Mouse (Mus musculus): ENCODE results near the gene Cluap1. TPM values are rescaled to one million over a fixed set of nuclear protein-coding genes. Genes with fewer than 3 reads are reported as not detected.
A peak's percentile ranks its signal among the peaks of the same experiment; 100 is the strongest.
"Not testable (repeated sequence)": the region's sequence is repeated elsewhere in the genome, so short reads cannot be mapped to it uniquely, and the experiment has no call there.

Gene Cluap1
- polyA plus RNA-seq, 1 experiment from 2014 or later: 14.2 TPM

DNA sequence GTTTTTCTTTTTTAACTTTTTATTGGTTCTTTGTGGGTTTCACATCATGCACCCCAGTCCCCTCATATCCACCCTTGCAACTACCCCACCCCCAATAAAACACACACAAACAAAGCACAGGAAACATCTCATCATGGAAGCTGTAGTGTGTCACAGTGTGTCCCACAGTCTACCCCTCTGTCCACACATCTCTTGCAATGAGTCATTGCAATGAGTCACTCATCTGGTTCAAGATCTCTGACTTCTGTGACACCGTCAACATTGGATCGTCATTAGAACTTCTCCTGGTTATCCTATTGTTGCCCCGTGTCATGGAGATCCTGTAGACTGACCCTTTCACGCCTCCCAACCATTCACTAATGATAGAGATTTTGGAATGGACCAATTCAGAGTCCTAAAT, 26.1 kb downstream of the Cluap1 start:
- Histone ChIP-seq H3K4me1 (replicated peaks) (no peaks in the 10 kb centered on the region), H3K27me3 (no peaks in the 10 kb centered on the region), H3K27ac (no peak overlapping the region), H3K9ac (no peak overlapping the region), H3K4me2 (no peak overlapping the region), H3K4me3 (no peak overlapping the region), H3K36me3 (peaks cover 36% of the 10 kb centered on the region), H3K9me3 (replicated peaks) (no peaks in the 10 kb centered on the region)
- no peak for ATAC-seq (replicated peaks; ENCODE audit: insufficient number of reproducible peaks, insufficient read depth, low FRiP score, low read depth)
- 79% methylated on average over 4 of the region's 4 CpGs for WGBS

DNA sequence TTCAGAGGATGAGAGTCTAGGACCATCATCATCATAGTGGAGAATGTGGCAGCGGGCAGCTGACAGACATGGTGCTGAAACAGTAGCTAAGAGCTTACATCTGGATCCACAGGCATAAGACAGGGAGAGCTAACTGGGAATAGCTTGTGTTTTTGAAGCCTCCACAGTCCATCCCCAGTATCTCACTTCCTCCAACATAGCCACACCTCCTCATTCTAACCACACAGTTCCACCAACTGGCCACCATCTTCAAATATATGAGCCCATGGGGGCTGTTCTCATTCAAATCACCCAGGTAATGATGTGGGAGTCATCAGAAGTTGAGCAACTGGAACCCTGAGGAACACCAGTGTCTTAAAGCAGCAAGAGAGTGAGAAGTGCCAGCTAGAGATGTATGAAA, 42.5 kb downstream of the Cluap1 start:
- no peaks in the 10 kb centered on the region for H3K36me3 ChIP-seq
- ATAC-seq (replicated peaks; ENCODE audit: insufficient number of reproducible peaks, insufficient read depth, low FRiP score, low read depth): no peak
- WGBS: 73% methylated on average over 1 of the region's 1 CpGs
- H3K9me3 ChIP-seq (replicated peaks): no peaks in the 10 kb centered on the region
- H3K9ac ChIP-seq: no peak overlapping the region
- no peak overlapping the region for H3K4me3 ChIP-seq
- H3K27ac ChIP-seq: no peak overlapping the region
- H3K27me3 ChIP-seq: no peaks in the 10 kb centered on the region
- H3K4me1 ChIP-seq (replicated peaks): no peaks in the 10 kb centered on the region
- no peak overlapping the region for H3K4me2 ChIP-seq

DNA sequence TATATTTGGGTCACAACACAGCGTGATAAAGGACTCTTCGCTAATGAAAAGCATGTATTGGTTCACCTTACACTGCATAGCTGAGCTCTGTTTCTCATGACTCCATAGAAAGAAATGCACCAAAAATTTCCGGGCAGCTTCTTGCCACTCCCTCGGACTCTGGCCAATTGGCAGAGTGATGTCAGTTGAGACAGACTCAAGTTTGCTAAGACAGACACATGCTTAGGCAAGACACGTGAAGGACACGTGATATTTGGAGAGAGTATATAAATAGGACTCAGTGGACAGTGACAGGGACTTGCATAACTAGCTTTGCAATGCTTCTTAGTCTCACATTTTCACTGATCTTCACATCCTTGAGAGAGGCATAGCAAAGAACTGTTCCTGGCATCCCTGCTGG, 47.8 kb downstream of the Cluap1 start:
- WGBS: 75% methylated on average over 6 of the region's 6 CpGs
- Histone ChIP-seq H3K9me3 (replicated peaks) (no peaks in the 10 kb centered on the region), H3K4me2 (no peak overlapping the region), H3K27me3 (no peaks in the 10 kb centered on the region), H3K36me3 (no peaks in the 10 kb centered on the region), H3K4me3 (no peak overlapping the region), H3K27ac (no peak overlapping the region), H3K4me1 (replicated peaks) (peaks cover 5% of the 10 kb centered on the region), H3K9ac (no peak overlapping the region)
- no peak for ATAC-seq (replicated peaks; ENCODE audit: insufficient number of reproducible peaks, insufficient read depth, low FRiP score, low read depth)

DNA sequence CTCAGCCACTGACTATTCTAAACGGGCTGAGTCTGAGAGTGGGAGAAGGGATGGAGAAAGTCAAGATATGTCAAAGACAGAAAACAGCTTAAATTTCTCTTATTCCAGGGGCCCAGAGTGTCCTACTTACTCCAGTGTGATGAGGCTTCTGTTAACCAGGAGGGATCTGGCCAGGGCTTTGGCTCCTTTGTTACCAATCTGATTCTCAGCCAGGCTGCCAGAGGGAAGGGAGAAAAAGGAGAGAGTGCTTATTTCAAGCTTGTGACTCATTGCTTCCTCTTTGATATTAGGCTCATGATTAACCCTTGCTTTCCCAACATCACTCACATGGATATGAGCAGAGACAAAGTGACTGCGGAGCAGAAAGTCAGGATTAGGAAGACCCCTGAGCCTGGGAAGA, 50.7 kb downstream of the Cluap1 start:
- Histone ChIP-seq H3K4me1 (replicated peaks) (peaks cover 5% of the 10 kb centered on the region), H3K4me2 (no peak overlapping the region), H3K4me3 (no peak overlapping the region), H3K36me3 (no peaks in the 10 kb centered on the region), H3K9ac (no peak overlapping the region), H3K27me3 (no peaks in the 10 kb centered on the region), H3K9me3 (replicated peaks) (no peaks in the 10 kb centered on the region), H3K27ac (no peak overlapping the region)
- 33% methylated on average over 2 of the region's 2 CpGs for WGBS
- ATAC-seq (replicated peaks; ENCODE audit: insufficient number of reproducible peaks, insufficient read depth, low FRiP score, low read depth): no peak

DNA sequence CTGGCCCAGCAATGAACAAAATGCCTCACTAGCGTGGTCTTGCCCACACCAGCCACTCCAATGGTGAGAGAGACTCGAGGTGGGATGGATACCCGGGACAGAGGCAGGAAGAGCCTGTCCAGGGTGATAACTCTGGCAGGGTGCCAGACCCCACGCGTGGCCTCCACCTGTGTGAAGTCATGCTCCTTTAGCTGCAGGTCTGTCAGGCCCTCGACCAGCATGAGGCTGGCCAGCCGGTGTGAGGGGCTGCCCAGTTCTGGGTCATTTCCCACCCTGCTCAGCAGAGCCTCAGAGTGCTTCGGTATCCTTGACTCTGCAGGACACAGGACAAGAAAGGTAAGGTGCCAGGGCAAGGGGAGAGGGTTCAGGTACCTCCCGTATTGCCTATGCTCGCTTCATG, 56.4 kb downstream of the Cluap1 start:
- no peak; the same call in 1 of the 2 replicates for ATAC-seq (replicated peaks; ENCODE audit: insufficient number of reproducible peaks, insufficient read depth, low FRiP score, low read depth)
- 71% methylated on average over 10 of the region's 10 CpGs for WGBS
- Histone ChIP-seq H3K9me3 (replicated peaks) (no peaks in the 10 kb centered on the region), H3K36me3 (no peaks in the 10 kb centered on the region), H3K4me2 (no peak overlapping the region), H3K27ac (no peak overlapping the region), H3K4me1 (replicated peaks) (no peaks in the 10 kb centered on the region), H3K4me3 (no peak overlapping the region), H3K9ac (no peak overlapping the region), H3K27me3 (no peaks in the 10 kb centered on the region)

DNA sequence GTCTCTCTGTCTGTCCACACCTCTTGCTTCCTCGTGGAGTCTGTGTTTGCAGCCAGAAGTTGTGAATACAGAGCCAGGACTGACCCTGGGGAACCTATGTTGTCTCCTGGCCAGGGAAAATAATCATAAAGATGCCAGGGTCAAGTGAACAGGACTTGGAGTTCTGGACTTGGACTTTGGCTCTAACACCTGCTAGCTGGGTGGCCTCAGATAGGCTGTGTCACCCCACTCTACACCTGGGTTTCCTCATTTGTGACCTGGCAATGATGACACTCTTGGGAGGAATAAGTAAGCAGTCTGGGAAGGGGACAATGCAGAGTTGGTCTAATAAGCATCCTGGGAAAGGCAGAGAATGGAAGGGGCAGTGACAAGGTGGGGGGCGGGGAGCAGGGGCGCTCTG, 56.9 kb downstream of the Cluap1 start:
- no peaks in the 10 kb centered on the region for H3K4me1 ChIP-seq (replicated peaks)

DNA sequence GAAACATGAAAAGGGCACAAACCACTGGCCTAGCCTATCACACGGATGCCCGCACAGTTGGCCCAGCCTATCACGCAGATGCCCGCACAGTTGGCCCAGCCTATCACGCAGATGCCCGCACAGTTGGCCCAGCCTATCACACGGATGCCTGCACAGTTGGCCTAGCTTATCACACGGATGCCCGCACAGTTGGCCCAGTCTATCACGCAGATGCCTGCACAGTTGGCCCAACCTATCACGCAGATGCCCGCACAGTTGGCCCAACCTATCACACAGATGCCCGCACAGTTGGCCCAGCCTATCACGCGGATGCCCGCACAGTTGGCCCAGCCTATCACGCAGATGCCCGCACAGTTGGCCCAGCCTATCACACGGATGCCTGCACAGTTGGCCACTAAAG, 65.9 kb downstream of the Cluap1 start:
- 90% methylated on average over 19 of the region's 19 CpGs for WGBS
- not testable (repeated sequence) for ATAC-seq (replicated peaks; ENCODE audit: insufficient number of reproducible peaks, insufficient read depth, low FRiP score, low read depth); H3K4me1 ChIP-seq (replicated peaks); H3K4me3 ChIP-seq; H3K27me3 ChIP-seq; H3K4me2 ChIP-seq; H3K27ac ChIP-seq; H3K9ac ChIP-seq; H3K36me3 ChIP-seq; H3K9me3 ChIP-seq (replicated peaks)

More for the DNA sequence above, 56.9 kb downstream of the Cluap1 start:
- ATAC-seq (replicated peaks; ENCODE audit: insufficient number of reproducible peaks, insufficient read depth, low FRiP score, low read depth): no peak
- H3K9ac ChIP-seq: no peak overlapping the region
- no peak overlapping the region for H3K4me3 ChIP-seq
- no peaks in the 10 kb centered on the region for H3K27me3 ChIP-seq
- WGBS: 74% methylated on average over 3 of the region's 3 CpGs
- no peak overlapping the region for H3K27ac ChIP-seq
- H3K9me3 ChIP-seq (replicated peaks): no peaks in the 10 kb centered on the region
- H3K4me2 ChIP-seq: no peak overlapping the region
- no peaks in the 10 kb centered on the region for H3K36me3 ChIP-seq

DNA sequence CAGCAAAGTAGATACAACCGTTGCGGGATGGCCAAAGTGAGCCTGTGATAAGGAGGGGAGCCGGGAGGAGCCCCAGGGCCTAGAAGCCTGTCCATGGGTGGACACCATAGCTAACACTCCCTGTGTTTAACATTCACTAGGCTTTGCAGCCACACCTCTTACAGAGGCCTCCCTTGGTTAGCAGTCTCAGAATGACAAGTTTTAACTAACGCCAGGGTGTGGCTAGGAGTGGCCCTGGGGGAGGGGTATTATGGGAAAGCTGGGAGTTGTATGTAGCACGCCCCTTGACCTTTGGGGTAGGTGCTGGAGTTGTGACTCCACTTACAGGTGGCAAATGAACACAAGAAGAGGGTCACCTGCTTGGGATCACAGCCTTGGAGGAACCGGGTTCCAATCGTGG, 67.1 kb downstream of the Cluap1 start:
- Histone ChIP-seq H3K9ac (no peak overlapping the region), H3K4me1 (replicated peaks) (peaks cover 6% of the 10 kb centered on the region), H3K36me3 (peaks cover 16% of the 10 kb centered on the region), H3K4me2 (peak overlapping the region; percentile 41; the same call in 1 of the 2 replicates), H3K27me3 (no peaks in the 10 kb centered on the region), H3K9me3 (replicated peaks) (no peaks in the 10 kb centered on the region), H3K27ac (no peak overlapping the region), H3K4me3 (peak overlapping the region; percentile 24; the same call in 1 of the 2 replicates)
- peak; percentile 23; the same call in 1 of the 2 replicates for ATAC-seq (replicated peaks; ENCODE audit: insufficient number of reproducible peaks, insufficient read depth, low FRiP score, low read depth)
- WGBS: 81% methylated on average over 7 of the region's 7 CpGs

DNA sequence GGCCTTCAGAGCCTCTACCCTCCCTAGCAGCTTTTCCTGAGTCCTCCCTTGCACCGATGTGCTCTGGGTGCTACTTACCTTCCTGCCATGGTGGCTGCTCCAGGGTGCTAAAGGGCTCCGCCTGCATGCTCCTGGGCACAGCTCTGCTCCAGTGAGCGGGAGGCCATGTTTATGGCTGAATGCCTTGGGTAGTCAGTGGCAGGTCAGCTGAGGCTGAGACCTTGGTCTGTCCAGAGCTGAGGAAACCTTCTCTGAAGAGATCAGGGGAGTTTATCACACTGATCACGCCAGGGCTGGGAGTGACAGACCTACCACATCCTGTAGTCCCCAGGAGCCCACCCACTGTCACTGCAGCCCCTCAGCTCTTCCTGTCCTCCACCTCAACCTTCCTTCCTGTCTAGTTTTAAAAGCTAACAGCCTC, 67.7 kb downstream of the Cluap1 start, which contains the start of gene Nlrc3:
Nlrc3 (minus strand) TSS at position 382 of the 421 bp plus-strand sequence.
- peak within 1 kb of the TSS; percentile 41; the same call in 1 of the 2 replicates for H3K4me2 ChIP-seq
- H3K27ac ChIP-seq: no peak within 1 kb of the TSS
- peaks cover 21% of the 10 kb centered on the region for H3K36me3 ChIP-seq
- no peaks in the 10 kb centered on the region for H3K27me3 ChIP-seq
- no peaks in the 10 kb centered on the region for H3K9me3 ChIP-seq (replicated peaks)
- H3K9ac ChIP-seq: no peak within 1 kb of the TSS
- peak within 1 kb of the TSS; percentile 24 for H3K4me3 ChIP-seq
- peaks cover 6% of the 10 kb centered on the region for H3K4me1 ChIP-seq (replicated peaks)
- WGBS: 57% methylated on average over 4 of the region's 4 CpGs
- peak; percentile 61 for ATAC-seq (replicated peaks; ENCODE audit: insufficient number of reproducible peaks, insufficient read depth, low FRiP score, low read depth)

DNA sequence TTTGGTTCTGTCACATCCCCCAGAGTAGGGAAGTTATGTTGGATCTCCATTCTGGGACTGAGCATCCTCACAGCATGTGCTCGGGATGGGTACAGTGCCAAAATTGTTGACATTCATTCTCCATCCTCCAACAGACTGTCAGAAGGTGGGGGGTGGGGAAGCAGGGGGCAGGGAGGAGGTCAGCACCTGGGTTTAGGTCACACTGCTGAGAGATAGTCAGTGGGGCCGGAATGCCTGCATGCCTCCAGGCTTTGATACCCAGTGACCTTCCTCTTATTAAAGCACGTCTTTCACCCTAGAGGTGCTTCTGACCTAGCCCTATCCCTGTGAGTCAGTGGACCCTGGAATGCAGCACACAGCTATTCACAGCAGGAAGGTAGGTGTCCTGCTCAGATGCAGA, 68.1 kb downstream of the Cluap1 start:
- Histone ChIP-seq H3K4me1 (replicated peaks) (peaks cover 6% of the 10 kb centered on the region), H3K9me3 (replicated peaks) (no peaks in the 10 kb centered on the region), H3K36me3 (peaks cover 25% of the 10 kb centered on the region), H3K27me3 (no peaks in the 10 kb centered on the region), H3K4me2 (no peak overlapping the region), H3K4me3 (no peak overlapping the region), H3K9ac (no peak overlapping the region), H3K27ac (no peak overlapping the region)
- no peak for ATAC-seq (replicated peaks; ENCODE audit: insufficient number of reproducible peaks, insufficient read depth, low FRiP score, low read depth)
- WGBS: 29% methylated on average over 3 of the region's 3 CpGs

DNA sequence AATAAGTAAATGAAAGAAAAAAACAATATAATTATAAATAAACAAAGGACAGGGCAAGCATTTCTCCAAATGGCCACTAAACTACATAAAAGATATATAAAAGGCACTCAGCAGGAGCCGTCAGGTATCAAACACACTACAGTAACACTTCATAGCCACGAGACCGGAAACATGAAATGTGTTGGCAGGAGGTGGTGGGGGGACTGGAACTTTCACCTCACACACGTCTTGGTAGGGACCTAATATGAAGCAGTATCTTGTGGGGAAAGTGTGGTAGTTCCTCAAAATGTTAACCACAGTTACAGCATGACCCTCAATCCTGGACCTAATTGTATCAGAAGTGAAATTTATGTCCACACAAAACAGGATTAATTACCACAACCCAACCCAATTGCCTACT, 73.6 kb downstream of the Cluap1 start:
- H3K9ac ChIP-seq: no peak overlapping the region
- no peaks in the 10 kb centered on the region for H3K4me1 ChIP-seq (replicated peaks)
- no peak for ATAC-seq (replicated peaks; ENCODE audit: insufficient number of reproducible peaks, insufficient read depth, low FRiP score, low read depth)
- no peaks in the 10 kb centered on the region for H3K27me3 ChIP-seq
- peaks cover 77% of the 10 kb centered on the region for H3K36me3 ChIP-seq
- no peak overlapping the region for H3K4me3 ChIP-seq
- WGBS: 79% methylated on average over 4 of the region's 4 CpGs
- no peak overlapping the region for H3K4me2 ChIP-seq
- H3K9me3 ChIP-seq (replicated peaks): no peaks in the 10 kb centered on the region
- H3K27ac ChIP-seq: no peak overlapping the region

DNA sequence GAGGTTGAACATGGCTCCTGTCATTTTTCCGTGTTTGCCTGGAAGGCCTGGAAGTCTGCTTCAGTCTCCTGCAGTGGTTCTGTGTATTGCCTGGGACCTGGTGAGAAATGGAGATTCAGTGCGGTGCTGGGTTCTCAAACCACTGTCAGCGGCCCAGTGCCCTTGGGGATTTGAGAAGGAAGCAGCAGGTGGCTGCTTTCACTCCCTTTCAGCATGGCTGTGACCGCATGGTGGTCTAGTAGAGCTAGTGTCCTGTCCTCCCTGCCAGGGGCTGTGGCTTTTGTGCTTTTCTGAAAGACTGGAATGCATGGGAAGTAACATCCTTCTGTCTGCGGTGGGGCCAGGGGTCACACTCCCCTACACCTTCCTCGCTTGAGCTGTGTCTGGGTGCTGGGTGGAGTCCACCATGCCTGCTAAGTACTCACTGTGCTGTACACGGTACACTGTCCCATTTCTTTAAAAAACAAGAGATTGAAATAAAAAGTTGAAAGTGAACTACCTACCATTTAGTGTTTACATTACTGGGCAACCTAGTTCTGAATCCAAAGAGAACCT, 74.6 kb downstream of the Cluap1 start:
- Histone ChIP-seq H3K9ac (no peak overlapping the region), H3K27ac (no peak overlapping the region), H3K4me3 (no peak overlapping the region), H3K36me3 (peaks cover 88% of the 10 kb centered on the region), H3K9me3 (replicated peaks) (no peaks in the 10 kb centered on the region), H3K27me3 (no peaks in the 10 kb centered on the region), H3K4me1 (replicated peaks) (no peaks in the 10 kb centered on the region), H3K4me2 (no peak overlapping the region)
- WGBS: 65% methylated on average over 7 of the region's 7 CpGs
- no peak for ATAC-seq (replicated peaks; ENCODE audit: insufficient number of reproducible peaks, insufficient read depth, low FRiP score, low read depth)
